Mouse (Mus musculus): ENCODE data around the gene Crat. TPM values are rescaled to one million over a fixed set of nuclear protein-coding genes. Genes with fewer than 3 reads are reported as not detected.

Crat gene
- polyA plus RNA-seq, 1 experiment from 2014 or later, result 22.5 TPM

DNA sequence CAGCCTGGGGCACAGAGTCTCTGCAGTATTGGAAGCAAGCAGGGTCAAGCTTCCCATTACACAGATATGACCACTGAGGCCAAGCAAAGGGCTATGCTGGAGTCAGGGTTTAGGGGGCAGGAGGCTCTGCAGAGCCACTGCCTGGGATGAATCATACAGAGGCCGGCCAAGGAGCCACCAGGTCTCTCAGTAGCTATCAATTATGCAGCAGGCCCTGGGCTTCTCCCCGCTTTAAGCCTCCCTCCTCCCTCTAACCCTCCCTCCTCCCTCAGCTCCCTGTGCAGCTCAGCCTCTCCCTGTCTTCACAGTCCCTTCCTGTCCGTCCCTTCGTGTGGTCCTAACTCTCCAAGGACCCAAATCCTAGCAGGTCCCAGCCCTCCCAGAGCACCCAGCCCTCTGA lies 59.3 kb downstream of the Crat start:
- Histone ChIP-seq H3K27me3 (ENCODE audit: low read depth, poor library complexity, severe bottlenecking) (no peaks in the 10 kb centered on the region), H3K4me3 (no peak overlapping the region), H3K9me3 (replicated peaks) (no peaks in the 10 kb centered on the region), H3K4me1 (peaks cover 40% of the 10 kb centered on the region), H3K27ac (replicated peaks) (no peak overlapping the region), H3K36me3 (peaks cover 32% of the 10 kb centered on the region)
- 66% methylated on average over 4 of the region's 4 CpGs for WGBS
- no peak for DNase-seq (ENCODE audit: low spot score)

DNA sequence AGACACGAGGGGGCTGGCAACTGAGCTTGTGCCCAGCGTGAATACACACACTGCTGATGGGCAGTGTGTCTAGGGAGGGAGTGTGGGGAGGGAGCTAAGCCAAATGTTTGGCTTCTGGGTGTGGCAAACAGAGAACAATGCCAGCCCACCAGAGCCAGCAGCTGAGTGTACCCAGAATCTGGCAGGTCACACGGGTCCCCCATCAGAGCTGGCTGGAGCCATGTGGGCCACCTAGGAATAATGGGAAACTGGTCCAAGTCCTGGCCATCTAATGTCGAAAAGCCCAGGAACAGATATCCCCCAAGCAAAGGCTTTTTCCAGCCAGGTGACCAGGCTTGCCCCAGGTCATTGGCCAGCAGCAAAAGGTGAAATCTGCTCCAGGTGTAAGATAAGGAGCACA lies 59.8 kb downstream of the Crat start:
- Histone ChIP-seq H3K27ac (replicated peaks) (no peak overlapping the region), H3K4me3 (0 out of 2 replicates have a peak overlapping the region, but pooled peaks have one; percentile 11), H3K27me3 (ENCODE audit: low read depth, poor library complexity, severe bottlenecking) (no peaks in the 10 kb centered on the region), H3K4me1 (peaks cover 40% of the 10 kb centered on the region), H3K9me3 (replicated peaks) (no peaks in the 10 kb centered on the region), H3K36me3 (peaks cover 36% of the 10 kb centered on the region)
- WGBS, result 69% methylated on average over 4 of the region's 4 CpGs
- no peak for DNase-seq (ENCODE audit: low spot score)

DNA sequence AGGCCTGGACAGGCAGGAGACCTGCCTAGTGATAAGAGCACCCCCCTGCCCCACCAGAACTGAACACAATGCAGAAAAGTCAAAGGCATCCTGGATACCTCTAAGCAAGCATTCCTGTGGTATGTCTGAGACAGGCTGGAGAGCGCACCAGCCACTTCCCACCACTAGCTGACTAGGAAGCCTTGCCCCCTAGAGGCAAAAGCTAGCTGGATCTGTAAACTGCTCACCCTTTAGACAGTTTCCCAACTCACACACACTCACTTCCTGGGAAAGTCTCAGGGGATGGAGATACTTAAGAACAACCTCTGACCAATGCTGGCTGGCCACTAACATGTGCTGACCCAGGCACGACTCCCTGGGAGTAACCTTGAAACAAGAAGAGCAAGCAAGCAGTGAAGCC lies 64.5 kb downstream of the Crat start:
- Histone ChIP-seq H3K4me3 (no peak overlapping the region), H3K9me3 (replicated peaks) (no peaks in the 10 kb centered on the region), H3K27me3 (ENCODE audit: low read depth, poor library complexity, severe bottlenecking) (no peaks in the 10 kb centered on the region), H3K27ac (replicated peaks) (no peak overlapping the region), H3K36me3 (peaks cover 82% of the 10 kb centered on the region), H3K4me1 (peaks cover 8% of the 10 kb centered on the region; the same call in 1 of the 2 replicates)
- 85% methylated on average over 2 of the region's 2 CpGs for WGBS
- no peak for DNase-seq (ENCODE audit: low spot score)

Small RNAs within 50 kb of the gene (microRNA-seq; reads per million reads assigned to microRNA genes)
- not detected for gene Gm47292

Other genes starting within 250 kb of the Crat start
- gene Endog, start 244.3 kb downstream of the Crat start, polyA plus RNA-seq (2016; fragmentation: Nextera tagmentation; extraction: Ambion mirVana), result 16.9 and 18.6 TPM in 2 replicates
- gene Spout1, start 237.4 kb downstream of the Crat start, polyA plus RNA-seq (2016; fragmentation: Nextera tagmentation; extraction: Ambion mirVana), result 88.5 and 89.0 TPM in 2 replicates
- 8.3 and 10.6 TPM in 2 replicates for gene Kyat1, start 210.0 kb downstream of the Crat start, polyA plus RNA-seq (2016; fragmentation: Nextera tagmentation; extraction: Ambion mirVana)
- gene Lrrc8a, start 178.1 kb downstream of the Crat start, polyA plus RNA-seq (2016; fragmentation: Nextera tagmentation; extraction: Ambion mirVana), result 40.8 and 43.7 TPM in 2 replicates
- gene Gm28035, start 175.2 kb downstream of the Crat start, polyA plus RNA-seq (2016; fragmentation: Nextera tagmentation; extraction: Ambion mirVana), result 0.10 TPM in 2 replicates
- gene Phyhd1, start 149.6 kb downstream of the Crat start, polyA plus RNA-seq (2016; fragmentation: Nextera tagmentation; extraction: Ambion mirVana), result 2.7 and 4.7 TPM in 2 replicates
- not detected in 2 replicates for gene Gm28038, start 134.8 kb downstream of the Crat start, polyA plus RNA-seq (2016; fragmentation: Nextera tagmentation; extraction: Ambion mirVana)
- 27.3 and 29.4 TPM in 2 replicates for gene Dolk, start 129.5 kb downstream of the Crat start, polyA plus RNA-seq (2016; fragmentation: Nextera tagmentation; extraction: Ambion mirVana)
- 55.4 and 57.7 TPM in 2 replicates for gene Nup188, start 129.4 kb downstream of the Crat start, polyA plus RNA-seq (2016; fragmentation: Nextera tagmentation; extraction: Ambion mirVana)
- 70.7 and 84.7 TPM in 2 replicates for gene Sh3glb2, start 56.5 kb downstream of the Crat start, polyA plus RNA-seq (2016; fragmentation: Nextera tagmentation; extraction: Ambion mirVana)
- gene Miga2, start 51.6 kb downstream of the Crat start, polyA plus RNA-seq (2016; fragmentation: Nextera tagmentation; extraction: Ambion mirVana), result 27.8 and 29.6 TPM in 2 replicates
- gene Dolpp1, start 23.6 kb downstream of the Crat start, polyA plus RNA-seq (2016; fragmentation: Nextera tagmentation; extraction: Ambion mirVana), result 53.2 and 62.7 TPM in 2 replicates
- 151 and 152 TPM in 2 replicates for gene Ptpa, start 226 bp upstream of the Crat start, polyA plus RNA-seq (2016; fragmentation: Nextera tagmentation; extraction: Ambion mirVana)
- gene Ier5l, start 58.4 kb upstream of the Crat start, polyA plus RNA-seq (2016; fragmentation: Nextera tagmentation; extraction: Ambion mirVana), result 2.0 and 2.3 TPM in 2 replicates
- 0.20 and 0.34 TPM in 2 replicates for gene Cstad, start 179.2 kb upstream of the Crat start, polyA plus RNA-seq (2016; fragmentation: Nextera tagmentation; extraction: Ambion mirVana)

Measured in midbrain, embryonic 10.5 days (tissue).